Mouse (Mus musculus): ENCODE measurements around the gene Zc4h2. TPM values are rescaled to one million over a fixed set of nuclear protein-coding genes. Genes with fewer than 3 reads are reported as not detected.

Zc4h2 gene
- 52.3 and 53.4 TPM in 2 replicates for polyA plus RNA-seq (2014; fragmentation: Nextera tagmentation; extraction: Ambion mirVana)

DNA sequence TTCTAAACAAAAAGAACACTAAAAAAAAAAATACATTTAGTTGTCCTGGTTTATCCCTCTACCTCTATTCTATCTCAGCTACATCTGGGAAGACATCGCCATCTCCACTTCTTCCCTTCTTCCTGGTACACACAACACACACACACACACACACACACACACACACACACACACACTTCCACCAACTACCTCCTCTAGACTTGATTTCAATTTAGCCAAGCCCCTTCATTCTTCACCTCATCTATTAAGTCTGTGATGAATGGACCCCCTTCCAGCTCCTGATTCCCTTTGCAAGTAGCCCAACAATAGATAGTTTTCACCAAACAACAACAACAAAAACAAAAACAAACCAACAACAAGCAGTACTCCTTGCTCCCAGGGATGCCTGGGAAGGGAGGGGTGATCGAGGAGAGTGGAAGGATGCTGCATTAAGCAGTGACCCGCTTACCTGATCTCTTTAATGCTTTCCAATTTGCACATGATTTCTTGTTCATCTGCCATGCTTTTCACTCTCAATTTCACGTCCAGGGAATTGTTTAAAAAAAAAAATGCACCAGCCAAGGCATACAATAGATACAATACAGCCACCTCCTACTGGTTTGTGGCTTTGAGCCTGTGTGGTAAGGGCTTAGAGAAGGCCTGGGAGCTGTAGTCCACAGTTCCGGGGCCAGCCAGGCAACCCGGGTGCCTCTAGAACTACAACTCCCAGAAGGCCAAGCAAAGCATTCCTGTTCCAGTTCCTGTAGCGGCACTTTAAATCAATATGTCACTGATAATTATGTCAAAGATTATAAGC lies at the start of gene Zc4h2:
Zc4h2 (minus strand) TSS at position 706 of the 796 bp plus-strand sequence.
- H3K9me3 ChIP-seq (ENCODE audit: control insufficient read depth, low read length), result no peaks in the 10 kb centered on the region
- peak within 1 kb of the TSS; percentile 1; the same call in 1 of the 2 replicates for H3K9ac ChIP-seq (ENCODE audit: low read depth, low read length)
- H3K27ac ChIP-seq (ENCODE audit: low read depth, low read length), result no peak within 1 kb of the TSS
- no peaks in the 10 kb centered on the region for H3K27me3 ChIP-seq (ENCODE audit: control insufficient read depth, insufficient read depth, low read length)
- H3K36me3 ChIP-seq (ENCODE audit: control insufficient read depth, insufficient read depth, low read length), result no peaks in the 10 kb centered on the region
- ATAC-seq (ENCODE audit: low FRiP score) (peak; percentile 100), DNase-seq (ENCODE audit: low spot score) (peak; percentile 80)
- H3K4me1 ChIP-seq (replicated peaks; ENCODE audit: control insufficient read depth, insufficient read depth, low read length), result no peaks in the 10 kb centered on the region
- peak within 1 kb of the TSS; percentile 42 for H3K4me3 ChIP-seq (ENCODE audit: low read depth, low read length)
- WGBS, result 14% methylated on average over 7 of the region's 7 CpGs
- peak within 1 kb of the TSS; percentile 37 for H3K4me2 ChIP-seq (replicated peaks; ENCODE audit: low read depth, low read length)

DNA sequence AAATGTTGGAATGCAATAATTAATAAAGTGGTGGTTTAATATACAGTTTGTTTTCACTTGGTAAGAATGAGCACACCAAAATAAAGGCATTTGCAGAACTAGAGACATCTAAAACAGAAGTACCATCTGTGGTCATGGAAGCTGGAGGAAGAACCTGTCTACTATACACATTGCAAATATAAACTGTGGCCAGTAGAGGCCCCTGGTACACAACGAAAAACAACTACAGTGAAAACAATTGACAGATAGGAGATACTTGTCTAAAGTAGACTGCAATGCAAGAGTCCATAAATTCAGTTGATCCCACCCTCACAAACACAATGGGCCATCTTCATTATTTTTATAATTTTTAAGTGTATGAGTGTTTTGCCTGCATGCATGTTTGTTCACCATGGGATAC lies 28.8 kb upstream of the Zc4h2 start:
- DNase-seq (ENCODE audit: low spot score) (peak; percentile 0), ATAC-seq (ENCODE audit: low FRiP score) (no peak)
- Histone ChIP-seq H3K4me2 (replicated peaks; ENCODE audit: low read depth, low read length) (no peak overlapping the region), H3K27me3 (ENCODE audit: control insufficient read depth, insufficient read depth, low read length) (no peaks in the 10 kb centered on the region), H3K9me3 (ENCODE audit: control insufficient read depth, low read length) (no peaks in the 10 kb centered on the region), H3K4me1 (replicated peaks; ENCODE audit: control insufficient read depth, insufficient read depth, low read length) (no peaks in the 10 kb centered on the region), H3K27ac (ENCODE audit: low read depth, low read length) (no peak overlapping the region), H3K9ac (ENCODE audit: low read depth, low read length) (no peak overlapping the region), H3K36me3 (ENCODE audit: control insufficient read depth, insufficient read depth, low read length) (no peaks in the 10 kb centered on the region), H3K4me3 (ENCODE audit: low read depth, low read length) (no peak overlapping the region)
- WGBS, result 67% methylated on average over 1 of the region's 1 CpGs

DNA sequence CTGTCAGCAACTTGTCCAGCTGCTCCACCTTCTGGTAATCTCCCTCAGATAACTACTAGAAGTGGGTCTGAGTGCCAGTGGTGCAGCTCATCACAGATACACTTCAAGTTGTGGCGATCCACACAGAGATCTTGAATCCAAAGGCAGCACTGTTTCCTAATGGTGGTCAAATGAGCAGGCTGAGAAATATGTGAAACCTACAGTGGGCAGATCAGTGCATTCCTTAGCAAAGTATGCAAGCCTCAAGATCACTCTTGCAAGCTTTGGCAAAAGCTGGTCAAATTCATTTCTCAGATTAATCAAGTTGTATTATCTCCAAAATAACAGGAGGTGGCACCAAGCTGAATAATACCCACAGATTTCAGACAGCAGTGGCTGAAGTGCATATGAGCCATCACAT lies 23.9 kb upstream of the Zc4h2 start:
- no peak overlapping the region for H3K9ac ChIP-seq (ENCODE audit: low read depth, low read length)
- 95% methylated on average over 1 of the region's 1 CpGs for WGBS

DNA sequence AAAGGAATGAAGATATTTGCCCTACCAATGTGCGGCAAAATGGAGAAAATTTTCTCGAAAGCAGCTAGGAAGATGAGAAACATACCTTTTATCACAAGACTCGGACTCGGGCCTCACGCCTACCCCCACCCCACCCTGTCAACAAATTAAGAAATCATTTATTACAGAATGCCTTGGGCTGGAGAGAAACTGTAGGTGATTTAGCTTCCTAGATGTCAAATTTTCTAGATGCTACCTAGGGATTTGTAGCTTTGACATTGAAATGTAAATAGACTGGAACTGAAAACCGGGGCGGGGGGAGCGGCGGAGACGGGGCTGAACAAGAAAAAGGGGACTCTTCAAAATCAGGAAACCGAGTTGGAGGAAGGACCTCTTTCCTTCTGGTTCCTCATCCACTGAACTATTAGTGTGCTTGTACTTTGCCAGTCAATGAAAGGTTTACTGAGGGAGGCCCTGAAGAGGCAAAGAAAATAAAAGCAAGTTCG lies 333 bp upstream of the Zc4h2 start:
- Histone ChIP-seq H3K4me1 (replicated peaks; ENCODE audit: control insufficient read depth, insufficient read depth, low read length) (no peaks in the 10 kb centered on the region), H3K9me3 (ENCODE audit: control insufficient read depth, low read length) (no peaks in the 10 kb centered on the region), H3K36me3 (ENCODE audit: control insufficient read depth, insufficient read depth, low read length) (no peaks in the 10 kb centered on the region), H3K4me3 (ENCODE audit: low read depth, low read length) (peak overlapping the region; percentile 42), H3K27ac (ENCODE audit: low read depth, low read length) (no peak overlapping the region), H3K4me2 (replicated peaks; ENCODE audit: low read depth, low read length) (peak overlapping the region; percentile 18), H3K9ac (ENCODE audit: low read depth, low read length) (peak overlapping the region; percentile 1; the same call in 1 of the 2 replicates), H3K27me3 (ENCODE audit: control insufficient read depth, insufficient read depth, low read length) (no peaks in the 10 kb centered on the region)
- DNase-seq (ENCODE audit: low spot score) (peak; percentile 24), ATAC-seq (ENCODE audit: low FRiP score) (peak; percentile 82)
- WGBS, result 21% methylated on average over 12 of the region's 12 CpGs

More for the DNA sequence above, 23.9 kb upstream of the Zc4h2 start:
- Histone ChIP-seq H3K4me2 (replicated peaks; ENCODE audit: low read depth, low read length) (no peak overlapping the region), H3K36me3 (ENCODE audit: control insufficient read depth, insufficient read depth, low read length) (no peaks in the 10 kb centered on the region), H3K27ac (ENCODE audit: low read depth, low read length) (no peak overlapping the region), H3K4me3 (ENCODE audit: low read depth, low read length) (no peak overlapping the region), H3K27me3 (ENCODE audit: control insufficient read depth, insufficient read depth, low read length) (no peaks in the 10 kb centered on the region), H3K4me1 (replicated peaks; ENCODE audit: control insufficient read depth, insufficient read depth, low read length) (no peaks in the 10 kb centered on the region), H3K9me3 (ENCODE audit: control insufficient read depth, low read length) (no peaks in the 10 kb centered on the region)
- DNase-seq (ENCODE audit: low spot score), result no peak
- no peak for ATAC-seq (ENCODE audit: low FRiP score)

DNA sequence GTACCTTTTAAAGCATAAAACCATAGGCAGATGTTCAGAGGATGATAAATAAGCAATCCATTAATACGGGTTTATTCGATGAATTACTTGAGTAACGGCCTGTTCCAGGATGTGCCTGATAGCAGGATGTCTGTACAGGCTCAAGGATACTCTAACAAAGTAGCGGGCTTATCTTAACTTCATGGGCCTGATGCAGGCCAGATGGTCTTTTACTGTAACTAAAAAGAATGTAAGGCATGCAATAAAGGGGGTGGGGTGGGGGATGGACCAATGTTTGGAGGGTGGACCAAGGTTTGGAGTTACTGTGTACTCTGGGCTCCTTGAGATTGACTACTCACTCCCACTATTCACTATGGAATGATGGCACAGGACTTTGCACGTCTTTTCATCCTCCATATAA lies 57.7 kb downstream of the Zc4h2 start:
- ATAC-seq (ENCODE audit: low FRiP score) (no peak), DNase-seq (ENCODE audit: low spot score) (no peak)
- H3K36me3 ChIP-seq (ENCODE audit: control insufficient read depth, insufficient read depth, low read length), result no peaks in the 10 kb centered on the region
- H3K4me1 ChIP-seq (replicated peaks; ENCODE audit: control insufficient read depth, insufficient read depth, low read length), result no peaks in the 10 kb centered on the region
- no peaks in the 10 kb centered on the region for H3K27me3 ChIP-seq (ENCODE audit: control insufficient read depth, insufficient read depth, low read length)
- H3K9me3 ChIP-seq (ENCODE audit: control insufficient read depth, low read length), result no peaks in the 10 kb centered on the region
- no peak overlapping the region for H3K4me3 ChIP-seq (ENCODE audit: low read depth, low read length)
- no peak overlapping the region for H3K9ac ChIP-seq (ENCODE audit: low read depth, low read length)
- no peak overlapping the region for H3K4me2 ChIP-seq (replicated peaks; ENCODE audit: low read depth, low read length)
- no peak overlapping the region for H3K27ac ChIP-seq (ENCODE audit: low read depth, low read length)
- 89% methylated on average over 5 of the region's 5 CpGs for WGBS

Other genes with a start within 250 kb of the Zc4h2 start
- gene Amer1, start 213.6 kb downstream of the Zc4h2 start, polyA plus RNA-seq (2014; fragmentation: Nextera tagmentation; extraction: Ambion mirVana), result 8.6 and 9.7 TPM in 2 replicates
- gene Asb12, start 100.5 kb downstream of the Zc4h2 start, polyA plus RNA-seq (2014; fragmentation: Nextera tagmentation; extraction: Ambion mirVana), result not detected in 2 replicates
- not detected in 2 replicates for gene Pfn5, start 100.4 kb downstream of the Zc4h2 start, polyA plus RNA-seq (2014; fragmentation: Nextera tagmentation; extraction: Ambion mirVana)
- 2.3 and 5.7 TPM in 2 replicates for gene Zc3h12b, start 53.2 kb upstream of the Zc4h2 start, polyA plus RNA-seq (2014; fragmentation: Nextera tagmentation; extraction: Ambion mirVana)

Measured in hindbrain, embryonic 11.5 days (tissue).